Mouse (Mus musculus): ENCODE results near the gene Dlg2. TPM values are rescaled to one million over a fixed set of nuclear protein-coding genes. Genes with fewer than 3 reads are reported as not detected.

Gene Dlg2
- total RNA-seq, 2 experiments from 2014 or later = 295 to 301 TPM

GRCm38 (mm10) chr7:90540811-90541323, 64.4 kb downstream of the Dlg2 start:
- no peak overlapping the region for H3K27ac ChIP-seq

GRCm38 (mm10) chr7:90553399-90553798, 76.9 kb downstream of the Dlg2 start:
- no peak overlapping the region for H3K27ac ChIP-seq
- intact Hi-C loops (cut with DNase I) = no loop called here
- no peak for DNase-seq (ENCODE audit: extremely low spot score in 1 of 2, low spot score in 2 of 2)
- no peak for TF ChIP-seq CTCF (IDR thresholded peaks at IDR 0.05)
- H3K4me3 ChIP-seq = no peak overlapping the region

More at GRCm38 (mm10) chr7:90540811-90541323, 64.4 kb downstream of the Dlg2 start:
- intact Hi-C loops (cut with DNase I) = no loop called here
- no peak for TF ChIP-seq CTCF (IDR thresholded peaks at IDR 0.05)
- no peak for DNase-seq (ENCODE audit: extremely low spot score in 1 of 2, low spot score in 2 of 2)
- no peak overlapping the region for H3K4me3 ChIP-seq

GRCm38 (mm10) chr7:90554421-90554820, 77.9 kb downstream of the Dlg2 start:
- Histone ChIP-seq H3K4me3 (no peak overlapping the region), H3K27ac (no peak overlapping the region)
- intact Hi-C loops (cut with DNase I) = no loop called here
- DNase-seq (ENCODE audit: extremely low spot score in 1 of 2, low spot score in 2 of 2) = no peak
- TF ChIP-seq CTCF (IDR thresholded peaks at IDR 0.05) = no peak

GRCm38 (mm10) chr7:90569130-90569529, 92.7 kb downstream of the Dlg2 start:
- Histone ChIP-seq H3K27ac (no peak overlapping the region), H3K4me3 (no peak overlapping the region)
- no peak for TF ChIP-seq CTCF (IDR thresholded peaks at IDR 0.05)
- intact Hi-C loops (cut with DNase I) = no loop called here
- DNase-seq (ENCODE audit: extremely low spot score in 1 of 2, low spot score in 2 of 2) = no peak

GRCm38 (mm10) chr7:90587795-90588194, 111.3 kb downstream of the Dlg2 start:
- intact Hi-C loops (cut with DNase I) = no loop called here
- Histone ChIP-seq H3K27ac (no peak overlapping the region), H3K4me3 (no peak overlapping the region)
- no peak for TF ChIP-seq CTCF (IDR thresholded peaks at IDR 0.05)
- DNase-seq (ENCODE audit: extremely low spot score in 1 of 2, low spot score in 2 of 2) = no peak

- H3K4me3 ChIP-seq = no peak overlapping the region
- DNase-seq (ENCODE audit: extremely low spot score in 1 of 2, low spot score in 2 of 2) = no peak
- TF ChIP-seq CTCF (IDR thresholded peaks at IDR 0.05) = no peak
- no peak overlapping the region for H3K27ac ChIP-seq
- intact Hi-C loops (cut with DNase I) = no loop called here
These were observed 111.8 kb downstream of the Dlg2 start for GRCm38 (mm10) chr7:90588318-90588717.

- TF ChIP-seq CTCF (IDR thresholded peaks at IDR 0.05) = no peak
- no peak for DNase-seq (ENCODE audit: extremely low spot score in 1 of 2, low spot score in 2 of 2)
- H3K4me3 ChIP-seq = no peak overlapping the region
- no peak overlapping the region for H3K27ac ChIP-seq
- intact Hi-C loops (cut with DNase I) = no loop called here
These were observed 133.3 kb downstream of the Dlg2 start for GRCm38 (mm10) chr7:90609764-90610163.

- TF ChIP-seq CTCF (IDR thresholded peaks at IDR 0.05) = no peak
- Histone ChIP-seq H3K4me3 (no peak overlapping the region), H3K27ac (no peak overlapping the region)
- intact Hi-C loops (cut with DNase I) = no loop called here
- DNase-seq (ENCODE audit: extremely low spot score in 1 of 2, low spot score in 2 of 2) = no peak
These were observed 154.1 kb downstream of the Dlg2 start for GRCm38 (mm10) chr7:90630546-90630945.

- DNase-seq (ENCODE audit: extremely low spot score in 1 of 2, low spot score in 2 of 2) = no peak
- no peak overlapping the region for H3K27ac ChIP-seq
- no peak for TF ChIP-seq CTCF (IDR thresholded peaks at IDR 0.05)
- H3K4me3 ChIP-seq = no peak overlapping the region
- intact Hi-C loops (cut with DNase I) = no loop called here
These were observed 173.0 kb downstream of the Dlg2 start for GRCm38 (mm10) chr7:90649512-90649911.

- TF ChIP-seq CTCF (IDR thresholded peaks at IDR 0.05) = no peak
- no peak for DNase-seq (ENCODE audit: extremely low spot score in 1 of 2, low spot score in 2 of 2)
These were observed 174.7 kb downstream of the Dlg2 start for GRCm38 (mm10) chr7:90651128-90651527.

GRCm38 (mm10) chr7:90651611-90652010, 175.1 kb downstream of the Dlg2 start:
- DNase-seq (ENCODE audit: extremely low spot score in 1 of 2, low spot score in 2 of 2) = no peak
- H3K27ac ChIP-seq = no peak overlapping the region
- intact Hi-C loops (cut with DNase I) = no loop called here
- H3K4me3 ChIP-seq = no peak overlapping the region
- TF ChIP-seq CTCF (IDR thresholded peaks at IDR 0.05) = no peak

More at GRCm38 (mm10) chr7:90651128-90651527, 174.7 kb downstream of the Dlg2 start:
- intact Hi-C loops (cut with DNase I) = no loop called here
- Histone ChIP-seq H3K4me3 (no peak overlapping the region), H3K27ac (no peak overlapping the region)

- DNase-seq (ENCODE audit: extremely low spot score in 1 of 2, low spot score in 2 of 2) = no peak
- no peak for TF ChIP-seq CTCF (IDR thresholded peaks at IDR 0.05)
- intact Hi-C loops (cut with DNase I) = no loop called here
- no peak overlapping the region for H3K27ac ChIP-seq
- no peak overlapping the region for H3K4me3 ChIP-seq
These were observed 182.1 kb downstream of the Dlg2 start for GRCm38 (mm10) chr7:90658593-90658992.

- intact Hi-C loops (cut with DNase I) = no loop called here
- Histone ChIP-seq H3K27ac (peak overlapping the region; percentile 75), H3K4me3 (no peak overlapping the region)
- DNase-seq (ENCODE audit: extremely low spot score in 1 of 2, low spot score in 2 of 2) = no peak
- TF ChIP-seq CTCF (IDR thresholded peaks at IDR 0.05) = no peak
These were observed 217.6 kb downstream of the Dlg2 start for GRCm38 (mm10) chr7:90694050-90694449.
